Comparison of ENCODE assay signal across 21 mouse cellular contexts in the genomic region with DNA sequence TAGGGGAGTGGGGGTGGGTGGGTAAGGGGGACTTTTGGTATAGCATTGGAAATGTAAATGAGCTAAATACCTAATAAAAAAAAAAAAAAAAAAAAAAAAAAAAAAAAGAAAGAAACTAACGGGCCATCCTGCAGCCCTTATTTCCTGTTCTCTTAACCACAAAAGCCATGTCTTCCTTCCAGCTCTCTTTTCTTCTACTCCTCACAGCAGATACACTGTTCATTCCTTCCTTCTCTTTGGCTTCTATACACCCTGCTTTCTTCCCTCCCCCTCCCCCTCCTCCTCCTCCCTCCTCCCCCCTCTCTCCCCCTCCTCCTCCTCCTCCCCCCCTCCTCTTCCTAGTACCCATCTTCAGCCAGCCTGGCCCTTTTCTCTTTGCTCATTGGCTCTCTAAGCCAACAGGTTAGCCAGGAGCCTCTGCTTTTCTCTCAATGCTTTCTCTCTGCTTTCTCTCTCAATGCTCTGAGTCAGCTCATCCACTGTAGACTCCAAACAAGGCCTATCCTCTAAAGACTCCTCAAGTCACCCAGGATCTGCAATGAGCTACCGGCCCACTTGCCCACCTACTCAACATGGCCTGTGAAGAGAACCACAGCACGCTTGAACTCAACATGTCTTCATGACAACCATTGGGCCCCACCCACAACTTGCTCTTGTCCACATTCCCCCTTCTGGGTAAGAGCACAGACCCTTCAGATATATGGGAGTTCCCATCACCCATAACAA. TPM values are rescaled to one million over a fixed set of nuclear protein-coding genes. Genes with fewer than 3 reads are reported as not detected.
"Had no signal": no experiment of that assay in that cellular context is flagged by ENCODE, and none has a peak within 500 bp of the region (broad histone marks: within the 10 kb centered on the region; RNA-seq: fewer than 3 reads in every experiment).

No protein-coding gene starts in this region.

- ATAC-seq: lung, postnatal 0 days; midbrain, embryonic 15.5 days had no signal

- H3K9me3 ChIP-seq: liver, embryonic 15.5 days; midbrain, embryonic 10.5 days; midbrain, embryonic 15.5 days; neural tube, embryonic 15.5 days had no signal

- DNase-seq: kidney, postnatal 10 days; left cerebral cortex, postnatal 4 days; lung, adult 2 months; lung, postnatal 36 days; right cerebral cortex, adult 18-20 months; right cerebral cortex, postnatal 25 days; thymus, postnatal 14 days had no signal

- H3K4me2 ChIP-seq: liver, embryonic 11.5 days; liver, embryonic 15.5 days; midbrain, embryonic 15.5 days; neural tube, embryonic 15.5 days had no signal

- H3K9ac ChIP-seq: liver, embryonic 15.5 days; midbrain, embryonic 15.5 days; neural tube, embryonic 15.5 days had no signal

- H3K27ac ChIP-seq: liver, embryonic 15.5 days; midbrain, embryonic 10.5 days; midbrain, embryonic 15.5 days; neural tube, embryonic 15.5 days; stomach, postnatal 0 days had no signal

- H3K27me3 ChIP-seq: liver, embryonic 15.5 days; midbrain, embryonic 15.5 days; neural tube, embryonic 15.5 days had no signal

- H3K4me1 ChIP-seq: liver, embryonic 15.5 days; midbrain, embryonic 10.5 days; midbrain, embryonic 15.5 days; neural tube, embryonic 15.5 days had no signal

- H3K36me3 ChIP-seq: liver, embryonic 15.5 days; midbrain, embryonic 10.5 days; midbrain, embryonic 15.5 days; neural tube, embryonic 15.5 days had no signal

- H3K4me3 ChIP-seq: liver, embryonic 15.5 days; midbrain, embryonic 10.5 days; midbrain, embryonic 15.5 days; neural tube, embryonic 15.5 days had no signal

RNA-seq across cellular contexts. Expression of a gene that starts 13.4 kb away (rescaled TPM):
- total RNA-seq: layer of hippocampus, adult 8-10 months; layer of hippocampus, postnatal 14 days; left cerebral cortex, adult 18-20 months; left cerebral cortex, postnatal 10 days; left cerebral cortex, postnatal 4 days had no signal
- polyA plus RNA-seq: kidney, embryonic 14.5 days; limb, embryonic 14.5 days; liver, embryonic 11.5 days; liver, embryonic 15.5 days; lung, postnatal 0 days; midbrain, embryonic 10.5 days; midbrain, embryonic 15.5 days; neural tube, embryonic 11.5 days; neural tube, embryonic 15.5 days; stomach, postnatal 0 days had no signal
